In the genomic region with DNA sequence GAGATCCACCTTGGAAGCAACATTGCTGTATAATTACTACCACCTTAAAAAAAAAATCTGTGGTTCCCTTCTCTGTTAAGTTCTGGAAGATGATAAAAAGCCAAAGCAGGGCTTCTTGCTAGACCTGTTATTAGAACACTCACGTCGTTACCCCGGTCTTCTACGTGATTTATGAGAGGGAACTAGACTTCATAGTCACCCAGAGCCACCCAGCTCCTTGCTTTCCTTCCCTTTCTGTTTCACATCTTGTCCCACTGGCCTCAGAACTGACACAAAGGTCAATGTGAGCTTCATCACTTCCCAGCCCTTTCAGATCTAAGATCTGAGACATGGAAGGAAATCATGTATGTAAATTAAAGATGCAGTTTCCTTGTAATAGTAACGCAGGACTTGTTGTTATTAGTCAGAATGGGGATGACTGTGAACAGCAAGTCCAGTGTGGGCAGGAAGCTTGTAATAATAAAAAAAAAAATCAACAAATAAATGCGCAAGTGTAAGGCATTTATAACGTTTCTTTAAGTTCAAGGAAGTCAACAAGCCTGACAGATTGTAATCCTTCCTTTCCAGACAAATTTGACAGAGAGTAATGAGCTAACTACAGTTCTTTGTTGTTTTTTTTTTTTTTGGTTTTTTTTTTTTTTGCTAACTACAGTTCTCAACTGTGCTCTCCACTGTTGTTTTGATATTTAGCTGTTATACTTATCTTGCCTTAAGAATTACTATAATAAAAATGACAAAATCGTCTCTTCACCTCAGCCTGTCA, we compare ENCODE assay signal across 8 mouse cellular contexts. TPM values are rescaled to one million over a fixed set of nuclear protein-coding genes. Genes with fewer than 3 reads are reported as not detected.
DNase-seq lines count a peak whose midpoint lies in the region; ATAC-seq and TF ChIP-seq lines count a peak whose summit lies in the region.

No protein-coding gene starts in this region.

- H3K79me3 ChIP-seq in C2C12 (ENCODE audit: low read depth), result peaks cover 20% of the 10 kb centered on the region

- 76% methylated on average over 8 of the region's 8 CpGs for WGBS in hindbrain, embryonic 10.5 days
- 9% methylated on average over 8 of the region's 8 CpGs for WGBS in macrophage (ENCODE audit: missing documents)

- H3K36me3 ChIP-seq in C2C12 (ENCODE audit: control insufficient read depth, insufficient read depth) (peaks cover 27% of the 10 kb centered on the region), macrophage (ENCODE audit: inconsistent target) (peaks cover 3% of the 10 kb centered on the region; the same call in 1 of the 2 replicates)
- peaks cover 21% of the 10 kb centered on the region for H3K36me3 ChIP-seq in hindbrain, embryonic 10.5 days

- H3K27me3 ChIP-seq in C2C12 (ENCODE audit: control insufficient read depth, insufficient read depth, insufficient read length), result no peaks in the 10 kb centered on the region
- H3K27me3 ChIP-seq in hindbrain, embryonic 10.5 days (ENCODE audit: insufficient read depth, poor library complexity, severe bottlenecking), result no peaks in the 10 kb centered on the region

- H3K9me3 ChIP-seq in hindbrain, embryonic 10.5 days, result no peaks in the 10 kb centered on the region

- TF ChIP-seq CTCF in gastrocnemius, adult 2 months (IDR thresholded peaks at IDR 0.05), result no peak
- no peak for TF ChIP-seq CTCF in C2C12 (IDR thresholded peaks at IDR 0.05; ENCODE audit: control insufficient read depth, insufficient read depth, insufficient read length)

- H3ac ChIP-seq in C2C12 (ENCODE audit: control insufficient read depth, insufficient read length, low read depth), result no peak overlapping the region

- H3K4me3 ChIP-seq in gastrocnemius, adult 2 months, result peak overlapping the region; percentile 88
- H3K4me3 ChIP-seq in C2C12 (ENCODE audit: insufficient read depth, poor library complexity, severe bottlenecking) (peak overlapping the region; percentile 93), macrophage (ENCODE audit: inconsistent target) (peak overlapping the region; percentile 89)
- H3K4me3 ChIP-seq in hindbrain, embryonic 10.5 days, result peak overlapping the region; percentile 64

- peaks cover 9% of the 10 kb centered on the region for H3K4me1 ChIP-seq in hindbrain, embryonic 10.5 days (replicated peaks)

- intact Hi-C loops in gastrocnemius, adult 2 months (cut with DNase I), result loop anchor here (2.0 to 10.0 kb wide), 3 partner anchors 29 to 339 kb away; a partner anchor contains a TSS
- intact Hi-C loops in gastrocnemius, postnatal 36 days (cut with DNase I), result loop anchor here (5.0 kb wide), 2 partner anchors 256 to 276 kb away; no protein-coding TSS in a partner anchor

- ATAC-seq in frontal cortex, adult (ENCODE audit: low TSS enrichment), result no peak

- DNase-seq in gastrocnemius, adult 2 months, result no peak
- DNase-seq in gastrocnemius, postnatal 36 days, result no peak
- DNase-seq in hindbrain, embryonic 10.5 days (ENCODE audit: low spot score), result no peak
- DNase-seq in thymus, postnatal 14 days, result no peak
- no peak for DNase-seq in urinary bladder, postnatal 4 days (ENCODE audit: low spot score in 2 of 2)

- H3K79me2 ChIP-seq in C2C12 (ENCODE audit: control insufficient read depth, insufficient read depth) (peaks cover 32% of the 10 kb centered on the region), macrophage (ENCODE audit: inconsistent target) (peaks cover 22% of the 10 kb centered on the region)

- H3K27ac ChIP-seq in gastrocnemius, adult 2 months, result no peak overlapping the region
- H3K27ac ChIP-seq in hindbrain, embryonic 10.5 days, result no peak overlapping the region
- H3K27ac ChIP-seq in macrophage, result peak overlapping the region; percentile 66

TF ChIP-seq in C2C12, 6 proteins besides CTCF, POLR2A, EP300 and RAD21:
- TF ChIP-seq MYOD1 (IDR thresholded peaks at IDR 0.05; ENCODE audit: control insufficient read depth, insufficient read length, low read depth) (no peak), FOSL1 (IDR thresholded peaks at IDR 0.05; ENCODE audit: insufficient read depth, low read length, poor library complexity, severe bottlenecking) (no peak), USF1 (IDR thresholded peaks at IDR 0.05; ENCODE audit: low read depth) (no peak), MAX (IDR thresholded peaks at IDR 0.05) (no peak), CEBPB (IDR thresholded peaks at IDR 0.05; ENCODE audit: low read depth) (no peak), MYOG (IDR thresholded peaks at IDR 0.05; ENCODE audit: control insufficient read depth, extremely low read depth, insufficient read length) (no peak)

RNA-seq across cellular contexts. Expression of a gene that starts 1.2 kb away (rescaled TPM):
- 10 to 100 TPM; 30.2 to 31.2 TPM for total RNA-seq in gastrocnemius, adult 2 months (2021)
- 10 to 100 TPM; 25.5 to 30.4 TPM for total RNA-seq in gastrocnemius, postnatal 36 days (2021)
- polyA plus RNA-seq in C2C12 (2012; fragmentation: generic; extraction: Trizol), result 23.5 TPM
- 44.9 and 62.4 TPM in 2 replicates for polyA plus RNA-seq in hindbrain, embryonic 10.5 days (2016; fragmentation: Nextera tagmentation; extraction: Ambion mirVana)
- total RNA-seq in macrophage (2018; cell fraction: chromatin; rRNA removed), result 10 to 100 TPM; 13.8 to 47.9 (median 30.7) TPM
- total RNA-seq in macrophage (2018; cell fraction: cytosol; rRNA removed), result 10 to 100 TPM; 25.4 to 53.0 (median 38.6) TPM
- total RNA-seq in macrophage (2018; cell fraction: nucleus; rRNA removed), result 10 to 100 TPM; 14.4 to 46.8 (median 28.4) TPM
- 27.8 to 53.2 TPM (median 43.3 TPM) in 3 replicates for polyA plus RNA-seq in macrophage (2018)

RNA-seq across cellular contexts. Expression of a gene that starts 29.5 kb away (rescaled TPM):
- total RNA-seq in gastrocnemius, adult 2 months (2021), result 10 to 100 TPM; 18.6 to 24.2 TPM
- 10 to 100 TPM; 14.2 to 20.6 TPM for total RNA-seq in gastrocnemius, postnatal 36 days (2021)
- polyA plus RNA-seq in C2C12 (2012; fragmentation: generic; extraction: Trizol) (11.4 TPM), macrophage (2018) (19.6 to 30.9 TPM (median 24.4 TPM) in 3 replicates)
- polyA plus RNA-seq in hindbrain, embryonic 10.5 days (2016; fragmentation: Nextera tagmentation; extraction: Ambion mirVana), result 15.5 and 20.0 TPM in 2 replicates
- 100 to 1,000 TPM in 1 of 26 experiments, 10 to 100 TPM in 25; 31.9 to 112 (median 70.3) TPM for total RNA-seq in macrophage (2018; cell fraction: chromatin; rRNA removed)
- 10 to 100 TPM; 26.0 to 35.5 (median 31.7) TPM for total RNA-seq in macrophage (2018; cell fraction: cytosol; rRNA removed)
- 10 to 100 TPM; 25.6 to 94.2 (median 49.6) TPM for total RNA-seq in macrophage (2018; cell fraction: nucleus; rRNA removed)
